Mouse (Mus musculus): ENCODE results near the gene Olfr27.

The Olfr27 gene

DNA sequence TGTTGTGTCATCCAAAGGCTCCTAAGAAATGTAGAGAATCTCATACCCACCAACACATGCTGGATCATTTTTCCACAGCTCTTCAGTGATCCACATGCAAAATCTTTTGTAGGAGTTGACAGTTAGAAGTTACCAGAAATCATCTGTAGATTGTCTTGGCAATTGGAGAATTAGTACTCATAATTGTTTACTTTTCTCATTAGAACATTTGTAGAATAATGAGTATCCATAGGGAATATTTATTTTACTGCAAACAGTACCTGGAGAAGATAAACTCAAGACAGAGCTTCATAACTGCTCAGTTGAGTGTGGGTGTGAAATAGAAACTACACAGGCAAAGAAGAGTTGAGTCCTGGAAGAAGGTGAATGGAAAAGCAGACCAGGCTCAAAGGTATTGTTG is at the start of gene Olfr27:
Gene Olfr27 (plus strand): TSS at position 301 of the 400 bp plus-strand sequence.
- DNase-seq (ENCODE audit: low spot score): no peak

- DNase-seq (ENCODE audit: low spot score): no peak
These were observed 49.1 kb upstream of the Olfr27 start, which contains the start of gene Olfr938 for GRCm38 (mm10) chr9:39078787-39079186. Gene Olfr938 (minus strand): TSS chr9:39078887.

DNA sequence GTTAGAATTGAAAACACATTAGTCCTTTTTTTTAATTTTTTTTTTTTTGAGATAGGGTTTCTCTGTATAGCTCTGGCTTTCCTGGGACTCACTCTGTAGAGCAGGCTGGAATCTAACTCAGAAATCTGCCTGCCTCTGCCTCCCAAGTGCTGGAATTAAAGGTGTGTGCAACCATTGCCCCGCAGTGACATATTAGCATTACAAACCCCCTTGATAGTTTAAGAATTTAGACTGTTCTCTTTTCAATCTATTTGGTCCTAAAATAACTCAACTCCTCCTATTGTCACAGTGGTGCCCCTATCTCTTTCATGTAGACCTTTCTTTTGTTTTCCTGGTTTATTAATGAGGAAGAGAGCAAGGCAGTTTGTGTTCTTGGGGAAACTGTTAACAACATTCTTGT is 605 bp upstream of the Olfr27 start:
- DNase-seq (ENCODE audit: low spot score): no peak

DNA sequence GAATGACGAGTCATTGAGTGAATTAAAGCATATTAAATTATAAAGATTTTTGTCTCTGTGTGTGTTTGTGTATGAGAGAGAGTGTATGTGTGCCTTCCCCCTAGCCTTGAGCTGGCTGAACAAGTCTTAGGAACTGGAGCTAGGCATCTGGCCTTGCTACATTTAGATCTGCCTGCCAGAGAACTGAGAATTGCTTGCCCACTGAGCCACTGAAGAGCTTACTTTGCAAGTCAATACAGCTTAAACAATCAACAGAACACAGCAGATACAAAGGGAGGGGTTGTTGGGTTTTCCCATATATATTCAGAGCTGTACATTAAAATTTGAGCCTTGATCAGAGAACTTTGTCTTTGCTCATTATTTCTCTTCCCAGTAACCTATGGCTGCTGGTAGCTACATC is 24.5 kb downstream of the Olfr27 start:
- DNase-seq (ENCODE audit: low spot score): no peak

DNA sequence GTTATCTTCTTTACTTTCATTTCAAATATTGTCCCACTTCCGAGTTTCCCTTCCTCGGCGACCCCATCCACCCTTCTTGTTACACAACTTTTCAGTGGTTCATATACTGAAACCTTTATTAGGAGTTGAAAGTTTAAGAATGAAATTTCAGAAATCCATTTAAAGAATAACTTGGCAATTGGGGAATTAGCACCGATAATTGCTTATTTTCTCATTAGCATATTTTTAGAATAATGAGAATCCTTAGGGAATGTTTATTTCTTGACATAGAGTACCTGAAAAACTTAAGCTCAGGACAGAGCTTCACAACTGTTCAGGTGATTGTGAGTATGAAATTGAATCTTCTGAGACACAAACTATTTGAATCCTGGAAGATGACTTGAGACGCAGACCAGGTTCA is 38.1 kb downstream of the Olfr27 start, which contains the start of gene Olfr943:
Gene Olfr943 (plus strand): TSS at position 301 of the 400 bp plus-strand sequence.
- DNase-seq (ENCODE audit: low spot score): no peak

Data from urinary bladder, postnatal 25 days (tissue).